Mouse (Mus musculus) erythroblast, embryonic 14.5 days (primary cell): ENCODE results near the gene Ubxn6. TPM values are rescaled to one million over a fixed set of nuclear protein-coding genes. Genes with fewer than 3 reads are reported as not detected.

Source experiments
- H3K27me3 ChIP-seq: 2 replicates; pipeline ENCODE4 v1.6.1; 2012; ENCODE audit warnings: inconsistent platforms; ENCODE audit not compliant: control insufficient read depth
- H3K36me3 ChIP-seq: 2 replicates; pipeline ENCODE4 v1.6.1; 2012; ENCODE audit warnings: mild to moderate bottlenecking, inconsistent platforms; ENCODE audit not compliant: control insufficient read depth
- H3K4me1 ChIP-seq: 2 replicates; pipeline ENCODE4 v1.6.1; 2012; ENCODE audit warnings: inconsistent platforms; ENCODE audit not compliant: control insufficient read depth
- H3K4me3 ChIP-seq: replicated peaks from 2 replicates; pipeline ENCODE3; 2012; ENCODE audit warnings: moderate library complexity, mild to moderate bottlenecking, inconsistent platforms
- H3K9me3 ChIP-seq: 2 replicates; pipeline ENCODE4 v1.6.1; 2012; ENCODE audit warnings: low read length, inconsistent platforms, mixed read lengths; ENCODE audit not compliant: control insufficient read depth
- GATA1 ChIP-seq: IDR thresholded peaks from 2 replicates; pipeline ENCODE4 v1.6.1; 2012; ENCODE audit warnings: low read length, inconsistent platforms, mixed read lengths
- TAL1 ChIP-seq: IDR thresholded peaks from 3 replicates; pipeline ENCODE4 v1.6.1; 2012; ENCODE audit warnings: low read length, inconsistent platforms, mixed read lengths
- polyA plus RNA-seq: library from polyadenylated mRNA; stranded (reverse); fragments of >175 nt; gene quantifications from 2 replicates; pipeline ENCODE4 v1.2.3, GENCODE M21; 2012

Ubxn6 gene
- polyA plus RNA-seq, 1 experiment = 3.4 TPM

DNA sequence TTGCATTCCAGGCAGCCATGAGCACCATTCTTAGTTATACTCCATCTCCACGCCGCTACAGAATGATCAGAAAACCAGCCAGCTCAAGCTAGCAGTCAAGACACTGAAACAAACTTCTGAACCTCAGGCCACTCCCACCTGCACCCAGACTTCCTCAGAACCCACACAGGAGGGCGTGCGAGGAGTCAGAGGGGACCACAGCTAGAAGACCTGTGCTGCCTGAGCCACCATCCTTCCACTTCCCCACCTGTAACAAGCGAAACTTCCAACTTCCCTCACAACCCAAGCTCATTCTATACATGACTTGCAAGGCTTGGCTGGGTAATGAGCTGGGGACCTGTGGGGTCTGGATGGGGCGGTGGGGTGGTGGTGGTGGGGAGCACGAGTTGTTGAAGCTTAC lies 42.0 kb downstream of the Ubxn6 start:
- H3K36me3 ChIP-seq = peaks cover 68% of the 10 kb centered on the region
- no peaks in the 10 kb centered on the region for H3K9me3 ChIP-seq
- TF ChIP-seq GATA1 (no peak), TAL1 (no peak)
- H3K4me1 ChIP-seq = peaks cover 70% of the 10 kb centered on the region
- no peaks in the 10 kb centered on the region for H3K27me3 ChIP-seq
- no peak overlapping the region for H3K4me3 ChIP-seq

DNA sequence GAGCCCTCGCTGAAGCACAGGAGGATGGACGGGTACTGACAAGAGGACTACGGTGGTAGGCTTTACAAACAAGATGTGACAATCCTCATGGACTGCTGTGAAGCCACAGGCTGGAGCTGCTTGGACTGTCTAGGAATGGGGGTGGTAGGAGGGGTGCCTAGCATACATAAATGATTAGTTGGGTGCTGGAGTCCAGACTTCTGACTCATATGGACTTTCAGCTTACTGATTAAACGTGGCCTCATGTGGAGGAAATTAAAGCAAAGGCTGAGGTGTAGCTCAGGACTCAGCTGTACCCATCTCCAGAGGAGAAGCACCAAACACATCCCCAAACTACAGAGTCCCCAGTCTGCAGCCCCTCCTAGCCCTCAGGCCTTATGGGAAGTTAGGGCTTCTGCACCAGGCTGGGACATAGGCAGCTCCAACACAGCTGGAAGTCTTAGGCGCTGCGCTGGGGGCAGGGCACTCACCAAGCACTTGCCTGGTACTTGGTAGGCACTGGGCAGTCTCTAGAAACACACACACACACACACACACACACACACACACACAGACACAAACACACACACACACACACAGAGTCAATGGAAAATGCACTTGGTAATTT lies 42.6 kb downstream of the Ubxn6 start:
- no peak for TF ChIP-seq GATA1
- TF ChIP-seq TAL1 = no peak
- Histone ChIP-seq H3K4me3 (no peak overlapping the region), H3K36me3 (peaks cover 74% of the 10 kb centered on the region), H3K9me3 (no peaks in the 10 kb centered on the region), H3K4me1 (peaks cover 68% of the 10 kb centered on the region), H3K27me3 (no peaks in the 10 kb centered on the region)

DNA sequence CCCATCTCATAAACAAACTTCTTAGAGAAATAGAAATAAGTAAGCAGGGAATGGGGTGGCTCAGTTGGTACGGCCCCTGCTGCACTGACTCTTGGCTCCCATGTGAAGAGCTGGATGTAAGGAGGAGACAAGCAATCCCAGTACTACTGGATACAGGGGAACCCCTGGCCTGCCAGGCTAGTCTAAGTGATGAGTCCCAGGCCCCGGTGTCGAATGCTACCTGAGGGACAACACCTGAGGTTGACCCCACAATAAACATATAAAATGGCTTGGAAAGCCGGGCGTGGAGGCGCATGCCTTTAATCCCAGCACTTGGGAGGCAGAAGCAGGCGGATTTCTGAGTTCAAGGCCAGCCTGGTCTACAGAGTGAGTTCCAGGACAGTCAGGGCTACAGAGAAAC lies 43.4 kb downstream of the Ubxn6 start:
- no peaks in the 10 kb centered on the region for H3K9me3 ChIP-seq
- H3K4me1 ChIP-seq = peaks cover 63% of the 10 kb centered on the region
- H3K36me3 ChIP-seq = peaks cover 82% of the 10 kb centered on the region
- no peak overlapping the region for H3K4me3 ChIP-seq
- no peaks in the 10 kb centered on the region for H3K27me3 ChIP-seq
- TF ChIP-seq GATA1 (no peak), TAL1 (no peak)

DNA sequence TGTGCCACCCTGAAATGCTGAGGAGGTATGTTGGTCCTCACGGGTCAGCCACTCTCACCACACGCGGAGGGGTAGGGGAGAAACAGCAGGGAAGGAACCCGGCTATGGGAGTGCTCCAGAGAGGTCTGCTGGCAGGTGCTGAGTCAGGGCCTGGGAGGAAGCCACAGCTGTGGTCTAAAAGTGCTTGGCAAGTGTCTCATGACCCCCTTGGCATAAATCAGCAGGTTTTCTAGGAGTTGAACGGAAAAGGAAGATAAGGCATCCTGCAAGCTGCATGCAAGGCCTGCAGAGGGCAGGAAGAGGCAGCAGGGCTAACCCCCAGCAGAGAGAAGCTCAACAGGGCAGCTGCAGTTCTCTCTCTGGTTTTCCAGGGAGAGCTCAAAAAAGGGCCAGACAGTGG lies 43.9 kb downstream of the Ubxn6 start:
- Histone ChIP-seq H3K36me3 (peaks cover 87% of the 10 kb centered on the region), H3K27me3 (no peaks in the 10 kb centered on the region), H3K9me3 (no peaks in the 10 kb centered on the region), H3K4me1 (peaks cover 66% of the 10 kb centered on the region), H3K4me3 (no peak overlapping the region)
- TF ChIP-seq GATA1 (no peak), TAL1 (no peak)

DNA sequence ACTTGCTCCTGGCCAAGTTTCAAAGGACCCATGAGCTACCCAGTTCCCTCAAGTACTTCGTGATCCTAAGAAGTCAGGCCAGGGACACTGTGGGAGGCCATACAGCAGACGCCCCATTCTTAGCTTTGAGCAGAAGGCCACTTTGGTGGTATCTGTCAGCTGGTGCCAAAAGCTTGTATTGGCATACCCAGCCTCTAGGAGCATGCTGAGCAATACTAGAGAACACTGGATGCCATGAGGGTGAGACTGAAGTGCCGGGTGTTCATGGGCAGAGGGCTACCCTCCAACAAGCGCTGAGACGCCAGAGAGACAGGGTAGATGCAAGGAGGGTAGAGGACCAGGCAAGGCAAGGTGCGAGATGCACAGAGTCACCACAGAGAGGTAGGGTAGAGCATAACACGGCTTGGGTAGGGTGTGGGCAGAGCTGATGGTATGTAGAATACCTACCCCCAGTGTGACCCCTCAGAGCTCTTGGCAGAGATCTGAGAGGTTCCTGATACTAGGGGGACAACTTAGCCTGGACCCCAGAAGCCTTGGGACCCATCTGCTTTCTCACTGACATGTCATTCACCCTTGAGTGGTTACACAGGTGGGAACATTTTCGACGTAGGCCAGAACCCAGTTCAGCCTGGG lies 44.5 kb downstream of the Ubxn6 start:
- Histone ChIP-seq H3K4me3 (no peak overlapping the region), H3K36me3 (peaks cover 91% of the 10 kb centered on the region), H3K4me1 (peaks cover 61% of the 10 kb centered on the region), H3K27me3 (no peaks in the 10 kb centered on the region), H3K9me3 (no peaks in the 10 kb centered on the region)
- TF ChIP-seq TAL1 (no peak), GATA1 (no peak)

DNA sequence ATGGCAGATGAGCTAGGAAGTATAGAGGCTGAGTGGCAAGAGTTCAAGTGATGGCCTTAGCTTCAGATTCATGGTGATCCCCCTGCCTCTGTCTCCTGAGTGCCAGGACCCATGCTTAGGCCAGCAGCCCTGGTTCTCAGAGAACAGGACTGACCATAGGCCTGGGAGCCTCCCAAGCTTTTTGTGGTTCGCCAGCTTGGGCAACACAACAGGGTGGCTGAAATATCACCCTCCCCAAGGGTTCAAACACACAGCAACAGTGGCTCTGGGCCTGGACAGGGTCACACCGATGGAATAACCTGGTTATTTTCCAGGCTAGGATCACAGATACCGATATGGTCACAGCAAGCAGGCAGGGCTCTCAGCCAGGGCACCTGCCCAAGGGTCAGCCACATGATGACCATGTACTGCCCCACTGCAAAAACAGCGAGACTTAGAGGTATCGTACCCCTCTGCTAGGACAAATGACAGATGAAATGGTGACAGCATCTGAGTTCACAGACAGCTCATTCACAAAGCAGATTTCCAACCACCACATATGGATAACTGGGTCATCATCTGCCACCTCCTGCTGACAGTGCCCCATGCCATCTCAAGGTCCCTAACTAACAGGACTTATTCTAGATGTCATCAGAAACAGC lies 46.9 kb downstream of the Ubxn6 start:
- TF ChIP-seq TAL1 (no peak), GATA1 (no peak)
- Histone ChIP-seq H3K36me3 (peaks cover 92% of the 10 kb centered on the region), H3K4me1 (peaks cover 45% of the 10 kb centered on the region), H3K9me3 (no peaks in the 10 kb centered on the region), H3K27me3 (no peaks in the 10 kb centered on the region), H3K4me3 (no peak overlapping the region)

DNA sequence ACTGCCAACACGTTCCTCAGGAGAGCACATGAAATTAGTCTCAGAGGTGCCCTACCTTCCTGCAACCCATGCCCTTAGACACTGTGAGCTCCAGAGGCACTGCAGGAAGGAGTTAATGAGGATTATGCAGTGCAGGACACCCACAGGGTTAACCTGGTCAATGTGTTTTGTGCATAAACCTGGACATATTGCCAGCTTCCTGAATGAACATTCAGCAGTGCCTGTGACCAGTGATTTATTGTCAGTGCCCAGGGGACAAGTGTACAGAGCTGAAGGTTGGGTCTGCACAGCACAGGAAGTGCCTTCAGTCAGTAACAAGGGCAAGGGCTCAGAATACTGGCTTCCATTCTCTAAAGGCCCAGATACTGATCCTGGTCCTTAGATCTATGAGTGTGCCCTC lies 47.9 kb downstream of the Ubxn6 start:
- no peak for TF ChIP-seq TAL1
- no peak for TF ChIP-seq GATA1
- peaks cover 93% of the 10 kb centered on the region for H3K36me3 ChIP-seq
- H3K9me3 ChIP-seq = no peaks in the 10 kb centered on the region
- H3K4me1 ChIP-seq = peaks cover 37% of the 10 kb centered on the region
- no peak overlapping the region for H3K4me3 ChIP-seq
- no peaks in the 10 kb centered on the region for H3K27me3 ChIP-seq

DNA sequence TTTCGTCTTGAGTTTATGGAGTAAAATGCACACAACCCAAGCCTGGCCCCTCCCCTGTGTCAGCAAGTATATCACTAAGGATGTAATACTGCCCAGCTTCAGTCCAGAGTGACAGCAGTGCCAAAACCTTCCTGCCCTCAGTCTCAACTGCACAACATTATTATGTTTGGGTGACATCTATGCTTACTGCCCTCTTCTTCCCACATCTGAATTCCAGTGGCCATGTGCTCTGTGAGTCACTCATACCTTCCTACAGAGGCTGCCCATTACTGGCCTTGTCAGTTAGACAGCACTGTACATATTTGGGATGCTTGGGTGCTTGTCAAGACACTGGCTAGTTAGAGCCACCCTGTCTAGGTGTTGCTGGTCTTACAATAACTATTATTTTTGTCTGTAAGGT lies 48.5 kb downstream of the Ubxn6 start:
- Histone ChIP-seq H3K4me3 (no peak overlapping the region), H3K36me3 (peaks cover 95% of the 10 kb centered on the region), H3K4me1 (peaks cover 37% of the 10 kb centered on the region), H3K9me3 (no peaks in the 10 kb centered on the region), H3K27me3 (no peaks in the 10 kb centered on the region)
- TF ChIP-seq TAL1 (no peak), GATA1 (no peak)

DNA sequence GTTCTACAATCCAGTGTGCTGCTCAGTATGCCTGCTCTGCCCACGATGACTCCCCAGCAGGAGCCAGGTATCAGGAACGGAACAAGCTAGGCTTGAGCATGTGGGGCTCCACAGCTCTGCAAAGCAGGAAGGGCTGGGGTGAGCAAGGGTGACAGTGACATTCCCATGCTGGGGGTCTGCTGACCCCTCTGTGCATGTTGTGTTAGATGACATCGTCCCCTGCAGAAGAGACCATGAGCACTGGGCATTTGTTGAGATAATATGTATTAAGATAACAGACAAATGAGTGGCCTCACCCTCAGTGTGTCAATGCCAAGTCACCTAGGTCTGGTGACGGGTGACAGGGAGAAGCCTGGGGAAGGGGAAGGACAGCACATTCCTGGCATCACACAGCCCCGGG lies 49.9 kb downstream of the Ubxn6 start:
- H3K27me3 ChIP-seq = no peaks in the 10 kb centered on the region
- H3K4me3 ChIP-seq = no peak overlapping the region
- H3K36me3 ChIP-seq = peaks cover 96% of the 10 kb centered on the region
- H3K4me1 ChIP-seq = peaks cover 24% of the 10 kb centered on the region
- TF ChIP-seq TAL1 = no peak
- TF ChIP-seq GATA1 = no peak
- no peaks in the 10 kb centered on the region for H3K9me3 ChIP-seq
